Mouse (Mus musculus) erythroblast, embryonic 14.5 days (primary cell): ENCODE data around the gene Kif26b.

Experiments
- GATA1 ChIP-seq: IDR thresholded peaks from 2 replicates; pipeline ENCODE4 v1.6.1; 2012; ENCODE audit warnings: low read length, inconsistent platforms, mixed read lengths
- TAL1 ChIP-seq: IDR thresholded peaks from 3 replicates; pipeline ENCODE4 v1.6.1; 2012; ENCODE audit warnings: low read length, inconsistent platforms, mixed read lengths

- TF ChIP-seq GATA1 (no peak), TAL1 (no peak)
Observed at GRCm38 (mm10) chr1:178863756-178864155, 334.8 kb downstream of the Kif26b start.
